Mouse (Mus musculus) gastrocnemius, postnatal 4 days (tissue): Measurements from ENCODE around the gene Golim4. TPM values are rescaled to one million over a fixed set of nuclear protein-coding genes. Genes with fewer than 3 reads are reported as not detected.
"Not testable (repeated sequence)": the region's sequence is repeated elsewhere in the genome, so short reads cannot be mapped to it uniquely, and the experiment has no call there.

Source experiments
- DNase-seq, 2 experiments: peaks; one replicate each; pipeline ENCODE4 v3.0.0; 2021 to 2022; ENCODE audit warnings: low spot score in 2 of 2, mixed read lengths in 2 of 2
- long read RNA-seq, 2 experiments: library from polyadenylated mRNA; stranded (forward); transcript quantifications; one replicate each; pipeline ENCODE4 v2.0.0; 2021
- total RNA-seq, 2 experiments: library from RNA; stranded (reverse); gene quantifications; 2 replicates each; pipeline ENCODE4 v1.2.3; 2021

Gene Golim4
- total RNA-seq, result 10 to 100 TPM; 71.4 to 72.1 TPM
- long read RNA-seq, experiment 1, full-length matches to known transcripts, result 30 of 34 reads
- long read RNA-seq, experiment 1, partial matches to known transcripts, result 2 of 34 reads
- long read RNA-seq, experiment 1, other reads (novel, unspliced or antisense), result 2 of 34 reads
- long read RNA-seq, experiment 2, full-length matches to known transcripts, result 40 of 54 reads
- long read RNA-seq, experiment 2, partial matches to known transcripts, result 4 of 54 reads
- long read RNA-seq, experiment 2, other reads (novel, unspliced or antisense), result 10 of 54 reads

DNA sequence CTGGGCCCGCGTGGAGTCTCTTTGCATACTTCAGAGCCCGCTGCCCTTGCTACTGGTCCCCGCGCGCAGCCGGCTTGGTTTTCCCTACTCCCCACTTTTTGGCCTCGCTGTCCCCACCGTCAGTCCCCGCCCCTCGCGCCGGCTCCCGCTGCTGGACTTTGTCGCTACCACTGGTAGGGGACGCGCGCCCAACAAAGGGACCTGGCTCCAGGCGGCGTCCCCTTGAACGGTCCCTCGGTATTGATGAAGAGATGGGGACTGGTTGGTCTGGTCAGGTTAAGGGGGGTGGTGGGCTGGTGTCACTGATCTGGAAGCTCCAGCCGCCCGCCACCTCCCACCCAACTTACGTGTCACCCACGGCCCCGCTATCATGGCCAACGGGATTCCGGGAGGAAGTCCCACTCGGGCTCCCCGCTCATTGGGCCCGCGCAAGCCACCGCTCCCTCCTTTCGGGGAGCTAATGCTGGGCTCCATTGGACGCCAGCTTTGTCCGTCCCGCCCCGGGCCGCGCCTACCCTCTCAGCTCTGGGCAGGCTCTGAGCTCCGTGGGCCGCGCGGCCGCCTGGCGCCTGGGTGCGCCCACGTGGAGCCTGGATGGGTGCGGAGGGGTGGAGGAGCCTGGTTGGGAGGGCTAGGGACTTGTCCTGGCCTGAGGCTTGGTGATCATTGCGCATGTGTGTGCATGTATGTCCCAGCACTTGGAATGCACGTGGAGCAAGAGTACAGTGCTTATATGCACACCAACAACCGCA lies at the start of gene Golim4:
TSS of gene Golim4 (minus strand) at position 399 of the 752 bp plus-strand sequence.
- DNase-seq, result peak; percentile 90 to 95

DNA sequence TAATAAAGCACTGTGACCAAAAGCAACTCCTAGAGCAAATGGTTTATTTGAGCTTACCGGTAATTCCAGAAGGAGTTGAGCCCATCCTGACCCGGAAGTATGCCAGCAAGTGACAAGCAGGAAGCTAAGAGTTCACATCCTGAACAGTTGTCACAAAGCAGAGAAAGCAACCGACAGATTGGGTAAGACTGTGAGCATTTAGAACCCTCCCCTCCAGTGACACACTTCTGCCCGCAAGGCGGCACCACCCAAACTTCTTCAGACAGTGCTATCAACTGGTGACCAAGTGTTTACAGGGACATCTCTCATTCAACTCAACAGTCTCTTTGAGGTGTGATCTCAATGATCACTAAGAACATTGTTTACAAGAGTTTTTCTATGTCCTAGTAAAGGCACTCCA lies 48.9 kb upstream of the Golim4 start:
- no peak for DNase-seq

DNA sequence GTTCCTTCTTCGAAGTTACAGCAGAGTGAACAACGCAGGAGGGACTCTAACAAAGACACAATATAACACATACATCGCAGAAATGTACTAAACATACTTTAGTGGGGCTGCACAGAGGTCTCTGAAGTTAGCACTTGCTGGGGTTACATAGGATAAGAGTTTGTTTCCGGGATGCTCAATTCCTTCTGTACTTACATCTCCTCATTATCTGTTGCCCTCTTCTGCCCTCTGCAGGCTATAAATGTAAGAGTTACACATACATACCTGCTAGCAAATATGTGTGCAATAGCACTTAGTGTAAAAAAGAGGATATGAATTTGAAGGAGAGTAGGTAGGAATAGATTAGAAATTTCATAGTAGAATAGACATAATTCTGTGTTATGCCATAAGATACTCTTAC lies 44.4 kb upstream of the Golim4 start:
- DNase-seq, result no peak

DNA sequence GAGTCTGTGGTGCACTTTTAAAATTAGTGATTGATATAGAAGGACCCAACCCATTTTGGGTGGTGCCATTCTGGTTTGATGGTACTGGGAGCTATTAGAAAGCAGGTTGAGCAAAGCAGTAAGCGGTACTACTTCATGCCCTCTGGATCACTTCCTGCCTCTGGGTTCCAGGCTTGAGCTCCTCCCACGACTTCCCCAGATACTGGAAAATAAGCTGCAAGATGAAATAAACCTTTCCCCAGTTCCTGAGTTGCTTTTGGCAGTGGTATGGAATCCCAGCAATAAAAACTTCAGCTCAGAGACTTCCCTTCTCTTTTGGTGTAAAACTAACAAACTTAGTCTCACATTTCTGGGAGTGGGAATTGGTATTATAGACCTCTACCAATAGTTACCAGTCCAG lies 43.7 kb upstream of the Golim4 start:
- DNase-seq, result no peak

DNA sequence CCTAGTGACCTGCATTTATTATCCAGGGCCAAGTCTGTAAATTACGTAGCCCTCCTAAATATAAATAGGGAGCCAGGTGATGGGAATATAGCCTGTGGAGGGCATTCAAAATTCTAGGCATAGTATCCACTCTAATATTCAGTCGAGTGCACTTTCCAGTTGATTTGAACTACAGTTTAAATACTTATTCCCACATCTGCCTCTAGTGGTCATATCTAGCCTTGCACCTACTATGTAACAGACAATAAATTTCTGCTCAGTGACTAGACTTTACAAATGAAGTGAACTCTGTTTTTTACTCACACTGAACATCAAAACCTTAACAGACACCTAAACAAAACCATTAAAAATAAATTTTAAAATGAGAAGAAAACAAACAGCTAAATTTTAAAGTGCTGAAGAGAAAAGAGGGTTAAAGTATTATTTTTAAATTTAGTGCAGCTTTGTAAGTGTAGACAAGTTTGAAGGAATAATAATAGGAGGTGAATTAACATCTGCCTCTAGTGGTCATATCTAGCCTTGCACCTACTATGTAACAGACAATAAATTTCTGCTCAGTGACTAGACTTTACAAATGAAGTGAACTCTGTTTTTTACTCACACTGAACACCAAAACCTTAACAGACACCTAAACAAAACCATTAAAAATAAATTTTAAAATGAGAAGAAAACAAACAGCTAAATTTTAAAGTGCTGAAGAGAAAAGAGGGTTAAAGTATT lies 24.4 kb upstream of the Golim4 start:
- DNase-seq, result not testable (repeated sequence)

DNA sequence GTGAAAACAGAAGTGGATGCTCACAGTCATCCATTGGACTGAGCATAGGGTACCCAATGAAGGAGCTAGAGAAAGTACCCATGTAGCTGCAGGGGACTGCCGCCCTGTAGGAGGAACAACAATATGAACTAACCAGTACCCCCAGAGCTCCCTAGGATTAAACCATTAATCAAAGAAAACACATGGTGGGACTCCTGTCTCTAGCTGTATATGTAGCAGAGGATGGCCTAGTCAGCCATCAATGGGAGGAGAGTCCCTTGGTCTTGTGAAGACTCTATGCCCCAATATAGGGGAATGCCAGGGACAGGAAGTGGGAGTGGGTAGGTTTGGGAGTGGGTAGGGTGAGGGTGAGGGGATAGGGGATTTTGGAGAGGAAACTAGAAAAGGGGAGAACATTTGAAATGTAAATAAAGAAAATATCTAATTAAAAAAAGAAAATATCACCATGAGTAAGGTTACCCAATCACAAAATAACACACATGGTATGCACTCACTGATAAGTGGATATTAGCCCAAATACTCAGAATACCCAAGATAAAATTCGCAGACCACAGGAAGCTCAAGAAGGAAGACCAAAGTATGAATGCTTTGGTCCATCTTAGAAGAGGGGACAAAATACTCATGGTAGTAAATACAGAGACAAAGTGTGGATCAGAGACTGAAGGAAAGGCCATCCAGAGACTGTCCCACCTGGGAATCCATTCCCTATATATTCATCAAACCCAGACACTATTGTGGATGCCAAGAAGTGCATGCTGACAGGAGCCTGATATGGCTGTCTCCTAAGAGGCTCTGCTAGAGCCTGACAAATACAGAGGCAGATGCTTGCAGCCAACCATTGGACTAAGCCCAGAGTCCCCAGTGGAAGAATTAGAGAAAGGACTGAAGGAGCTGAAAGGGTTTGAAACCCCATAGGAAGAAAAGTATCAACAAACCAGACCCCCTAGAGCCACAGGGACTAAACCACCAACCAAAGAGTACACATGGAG lies 6.3 kb upstream of the Golim4 start:
- DNase-seq, result not testable (repeated sequence)

DNA sequence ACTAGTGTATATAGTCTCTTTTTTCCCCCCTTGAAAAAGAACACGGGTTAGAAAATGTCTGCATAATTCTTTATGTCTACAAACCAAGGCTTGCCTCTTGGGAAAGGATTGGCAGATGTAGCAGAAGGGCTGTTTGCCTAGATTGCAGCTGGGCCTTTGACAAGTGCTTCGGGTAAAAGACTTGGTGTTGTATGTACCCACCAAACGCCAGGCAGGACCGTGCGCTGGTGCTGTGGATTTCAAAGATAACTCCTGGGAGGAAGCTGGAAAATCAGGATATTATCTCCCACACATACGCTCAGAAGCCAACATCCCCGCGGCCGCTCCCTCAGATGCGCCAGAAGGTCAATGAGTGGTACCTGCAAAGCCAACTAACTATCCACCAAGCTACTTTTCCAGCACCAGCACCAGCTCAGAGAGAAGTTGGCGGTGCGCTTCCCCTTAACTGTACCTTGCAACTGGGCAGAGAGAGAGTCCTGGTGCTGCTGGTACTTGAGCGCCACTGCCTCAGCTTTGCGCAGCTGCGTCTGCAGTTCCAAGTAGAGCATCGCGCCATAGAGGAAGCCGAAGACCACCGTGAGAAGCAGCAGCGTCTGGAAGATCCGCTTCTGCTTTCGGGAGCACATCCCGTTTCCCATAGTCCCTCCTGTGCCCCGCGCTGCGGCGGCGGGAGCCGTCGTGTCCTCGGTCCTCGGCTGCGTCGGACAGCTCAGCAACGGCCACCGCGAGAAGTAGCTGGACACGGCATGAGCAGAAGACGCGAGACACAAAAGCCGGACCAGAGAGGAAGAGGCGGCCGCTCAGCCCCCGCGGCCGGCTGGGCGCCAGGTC lies 873 bp downstream of the Golim4 start:
- DNase-seq, result no peak

DNA sequence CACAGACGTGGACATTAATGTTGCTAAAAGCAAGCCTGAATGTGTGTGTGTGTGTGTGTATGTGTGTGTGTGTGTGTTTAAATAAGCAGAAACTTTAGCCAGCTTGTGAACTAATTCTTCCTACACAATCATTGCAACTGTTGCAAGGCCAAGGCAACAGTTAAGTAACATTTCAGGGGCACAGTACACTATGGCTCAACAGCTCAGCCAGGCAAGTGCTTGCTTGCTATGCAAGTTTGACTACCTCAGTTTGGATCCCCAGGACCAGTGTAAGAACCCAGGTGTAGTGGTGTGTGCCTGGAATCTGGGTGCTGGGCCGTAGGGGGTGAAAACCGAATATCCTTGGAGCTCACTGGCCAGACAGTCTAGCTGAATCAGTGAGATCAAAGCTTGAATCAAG lies 2.6 kb downstream of the Golim4 start:
- no peak for DNase-seq

DNA sequence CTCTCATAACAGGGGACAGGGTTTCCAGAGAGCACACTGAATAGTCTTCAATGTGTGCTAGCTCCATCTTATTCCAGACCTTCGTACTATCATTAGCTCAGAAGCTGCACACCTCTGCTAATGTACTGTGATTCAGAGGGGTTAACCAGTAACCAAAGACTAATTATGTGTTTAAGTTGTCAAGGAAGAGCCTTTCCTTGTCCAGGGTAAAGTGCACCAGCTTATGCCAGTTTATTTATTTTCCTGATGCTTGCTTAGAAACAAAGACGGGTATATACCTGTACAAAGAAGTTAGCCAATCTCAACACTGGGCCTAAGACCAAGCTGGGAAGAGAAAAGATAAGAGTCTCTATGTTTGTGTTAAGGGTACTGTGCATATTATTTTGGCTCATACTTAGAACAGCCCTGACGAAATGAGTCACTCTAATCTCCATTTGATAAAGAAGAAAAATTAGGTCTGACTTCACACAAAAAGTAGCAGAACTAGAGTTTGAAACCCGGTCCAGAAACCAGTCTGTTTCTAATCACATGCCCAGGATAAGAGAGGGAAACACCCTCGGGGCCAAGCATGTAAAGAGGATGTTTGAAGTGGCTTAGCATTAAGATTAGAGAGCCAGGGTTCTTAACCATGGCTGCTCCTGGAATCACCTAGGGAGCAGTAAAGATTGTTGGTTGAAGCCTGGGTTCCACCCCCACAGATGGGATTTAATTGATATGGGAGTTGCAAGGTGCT lies 4.3 kb downstream of the Golim4 start:
- no peak for DNase-seq

DNA sequence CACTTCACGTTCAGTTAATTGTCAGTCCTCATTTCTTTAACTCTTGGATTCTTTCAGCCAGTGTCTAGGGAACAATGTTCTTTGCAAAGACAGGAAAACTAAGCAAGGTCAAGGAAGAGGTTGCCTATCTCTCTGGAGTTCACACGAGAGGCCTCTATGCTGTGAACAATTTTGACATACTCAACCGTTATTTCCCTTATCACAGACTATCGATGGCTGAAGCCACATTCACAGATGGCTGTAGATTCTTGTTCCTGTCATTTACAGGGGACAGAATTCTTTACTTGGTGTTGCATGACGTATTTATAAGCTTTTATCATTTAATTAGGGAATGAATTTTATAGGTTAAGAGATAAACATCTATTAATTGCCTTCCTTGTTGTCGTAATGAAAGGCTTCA lies 5.9 kb downstream of the Golim4 start:
- no peak for DNase-seq

DNA sequence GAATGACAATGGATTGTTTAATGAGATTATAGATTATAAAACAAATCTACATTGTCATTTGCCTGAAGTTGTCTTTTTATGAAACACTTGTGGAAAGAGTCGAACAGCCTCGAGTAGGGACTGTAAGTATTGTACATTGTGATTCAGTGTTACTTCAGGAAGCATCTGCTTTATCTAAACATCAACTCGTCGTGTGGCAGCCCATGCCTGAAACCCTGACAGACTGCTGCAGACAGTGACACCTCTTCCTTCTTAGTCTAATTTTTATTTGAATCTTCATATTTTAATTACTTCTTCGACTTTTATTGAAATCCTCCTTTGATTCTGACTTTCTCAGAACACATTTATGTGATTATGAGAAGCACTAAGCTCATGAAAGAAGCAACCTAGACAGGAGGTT lies 7.4 kb downstream of the Golim4 start:
- DNase-seq, result no peak

DNA sequence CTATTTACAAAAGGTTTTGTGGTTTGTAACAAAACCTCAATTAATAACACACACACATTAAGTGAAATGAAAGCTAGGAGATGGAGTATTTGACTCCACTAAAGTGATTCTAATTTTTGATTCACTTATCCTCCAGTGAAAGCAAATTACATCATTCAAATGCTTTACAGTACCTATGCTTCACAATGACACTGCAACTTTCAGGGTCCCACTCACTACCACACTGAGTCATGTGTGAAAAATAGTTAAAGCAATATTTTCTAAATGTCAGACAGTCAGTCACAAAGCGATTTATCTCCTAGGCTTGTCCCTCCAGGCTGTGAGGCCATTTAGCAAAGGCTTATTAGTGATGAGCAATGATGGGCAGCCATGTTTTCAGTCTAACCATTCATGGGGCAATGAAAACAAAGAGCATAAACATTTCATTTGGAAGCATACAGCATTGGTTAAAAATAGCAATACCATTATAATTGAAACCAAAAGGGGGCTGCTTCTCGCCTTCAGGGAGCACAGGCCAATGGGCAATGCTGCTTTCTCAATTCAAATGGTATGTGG lies 8.1 kb downstream of the Golim4 start:
- DNase-seq, result no peak

DNA sequence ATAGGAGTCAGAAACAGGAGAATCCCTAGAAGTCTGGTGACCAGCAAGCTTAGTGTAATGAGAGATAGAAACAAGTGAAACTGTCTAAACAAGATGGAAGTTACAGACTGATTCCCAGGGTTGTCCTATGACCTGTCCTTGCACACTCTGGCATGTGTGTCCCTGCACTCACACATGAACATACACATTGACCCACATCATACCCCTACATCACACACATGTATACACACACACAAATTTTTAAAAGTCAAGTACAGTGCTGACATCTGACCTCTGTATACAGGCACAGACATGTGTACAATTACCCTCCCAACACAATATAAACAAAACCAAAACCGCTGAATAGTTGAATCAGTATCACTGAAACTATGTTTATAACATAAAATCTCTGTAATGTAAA lies 8.7 kb downstream of the Golim4 start:
- no peak for DNase-seq

DNA sequence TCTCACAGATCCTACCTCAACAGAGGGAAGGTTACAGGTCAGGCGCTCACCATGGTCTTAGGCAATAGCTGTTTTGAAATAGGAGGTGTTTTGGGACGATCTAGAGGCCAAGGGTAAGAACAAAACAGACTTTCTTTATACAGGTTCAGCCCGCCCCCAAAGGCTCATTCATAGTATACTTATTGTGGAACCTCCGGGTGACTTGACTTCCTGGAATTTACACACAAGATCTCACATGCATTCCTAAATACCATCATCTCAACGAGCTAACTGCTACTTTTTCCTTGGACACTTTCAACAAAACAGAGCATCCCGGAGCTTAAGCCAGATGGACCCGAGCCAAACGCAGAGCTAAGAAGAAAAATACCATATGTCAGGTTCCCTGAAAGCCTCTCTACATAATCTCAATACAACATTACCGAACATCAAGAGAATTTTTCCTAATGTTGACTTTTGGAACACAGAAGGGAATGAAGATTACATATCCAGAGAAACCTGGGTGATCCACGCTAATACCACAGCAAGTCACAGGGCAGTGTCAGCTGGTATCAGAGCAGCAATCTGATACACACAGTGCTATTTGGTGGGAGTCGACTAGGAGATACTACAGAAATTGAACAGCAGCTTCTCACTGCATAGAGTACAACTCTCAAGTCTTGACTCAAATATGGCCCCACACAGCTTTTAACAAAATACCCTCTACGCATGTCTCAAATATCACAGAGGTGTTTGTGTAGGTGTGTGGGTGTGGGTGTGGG lies 14.3 kb downstream of the Golim4 start:
- peak in 1 of 2 experiments; percentile 22 for DNase-seq

DNA sequence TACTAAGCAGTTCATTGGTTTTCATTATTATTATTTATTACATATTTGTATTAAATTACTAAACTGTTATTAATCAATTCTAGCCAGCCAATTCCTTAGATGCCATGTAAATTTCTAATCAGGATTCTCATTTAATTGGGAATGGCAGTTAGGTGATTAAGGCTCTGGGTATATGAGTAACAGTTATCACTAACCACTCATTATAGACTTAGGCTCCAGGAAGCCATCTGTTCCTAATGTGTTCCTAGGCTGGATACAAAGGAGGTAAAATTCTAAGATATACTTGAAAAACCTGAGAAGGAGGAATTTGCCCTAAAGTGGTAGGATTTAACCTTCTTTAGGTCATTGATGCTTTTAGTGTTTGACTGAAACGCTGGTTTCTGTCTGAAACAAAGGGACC lies 14.9 kb downstream of the Golim4 start:
- no peak for DNase-seq

DNA sequence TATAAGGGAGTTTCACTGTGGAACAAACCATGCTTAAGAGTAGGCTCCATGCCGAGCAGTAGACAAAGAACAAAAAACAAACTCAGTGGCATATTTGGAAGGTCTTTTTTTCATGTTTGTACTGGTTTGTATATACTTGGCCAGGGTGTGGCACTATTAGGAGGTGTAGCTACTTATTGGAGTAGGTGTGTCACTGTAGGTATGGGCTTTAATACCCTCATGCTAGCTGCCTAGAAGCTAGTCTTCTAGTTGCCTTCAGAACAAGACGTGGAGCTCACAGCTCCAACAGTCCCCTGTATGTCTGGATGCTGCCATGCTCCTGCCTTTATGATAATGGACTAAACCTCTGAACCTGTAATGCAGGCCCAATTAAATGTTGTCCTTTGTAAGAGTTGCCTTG lies 20.6 kb downstream of the Golim4 start:
- DNase-seq, result no peak

DNA sequence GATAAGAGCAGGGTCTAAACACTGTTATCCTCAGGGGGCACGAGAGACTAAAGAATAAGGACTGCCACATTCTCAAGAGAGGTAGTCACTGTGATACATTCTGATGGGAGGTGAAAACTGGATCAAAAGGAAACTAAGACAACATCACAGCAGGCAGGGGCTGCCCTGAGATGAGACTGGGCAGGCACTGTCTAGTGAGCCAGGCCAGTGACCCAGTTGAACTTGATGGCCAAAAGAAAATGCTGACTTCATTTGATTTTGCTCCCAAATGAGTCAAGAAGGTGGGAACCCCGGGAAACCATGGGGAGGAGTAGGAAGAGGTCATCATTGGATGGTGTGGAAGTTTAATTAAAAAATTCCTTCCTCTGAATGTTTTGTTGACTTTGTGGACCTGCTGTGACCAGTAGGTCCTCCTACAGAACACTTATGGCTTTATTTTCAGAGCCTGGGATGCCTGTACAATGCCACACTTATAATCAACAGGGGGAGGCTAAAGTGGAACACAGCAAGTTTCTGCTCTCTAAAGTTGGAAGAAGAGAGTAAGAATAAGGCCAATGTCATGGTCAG lies 26.0 kb downstream of the Golim4 start:
- no peak for DNase-seq
